Mouse (Mus musculus): Measurements from ENCODE around the gene Cln3.

DNA sequence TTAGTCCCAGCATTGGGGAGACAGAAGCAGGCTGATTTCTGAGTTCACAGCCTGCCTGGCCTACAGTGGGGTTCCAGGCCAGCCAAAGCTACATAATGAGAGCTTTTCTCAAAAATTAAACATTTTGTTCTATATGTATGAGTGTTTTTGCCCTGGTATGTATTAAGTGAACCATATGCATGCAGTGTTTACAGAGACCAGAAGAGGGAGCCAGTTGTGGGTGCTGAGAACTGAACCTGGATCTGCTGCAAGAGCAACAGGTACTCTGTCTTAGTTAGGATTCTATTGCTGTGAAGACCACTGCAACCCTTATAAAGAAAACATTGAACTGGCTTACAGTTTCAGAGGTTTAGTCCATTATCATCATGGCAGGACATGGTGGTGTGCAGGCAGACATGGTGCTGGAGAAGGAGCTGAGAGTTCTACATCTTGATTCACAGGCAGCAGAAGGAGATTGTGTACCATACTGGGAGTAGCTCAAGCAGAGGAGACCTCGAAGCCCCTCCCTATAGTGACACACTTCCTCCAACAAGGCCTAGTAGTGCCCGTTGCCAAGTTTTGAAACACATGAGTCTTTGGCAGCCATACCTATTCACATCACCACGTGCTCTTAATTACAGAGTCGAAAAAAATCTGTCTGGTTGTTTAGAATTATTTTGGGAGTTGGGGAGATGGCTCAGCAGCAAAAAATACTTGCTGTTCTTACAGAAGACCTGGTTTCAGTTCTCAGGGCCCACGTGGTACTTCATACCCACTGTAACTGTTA, 47.6 kb downstream of the Cln3 start:
- no peak for TF ChIP-seq GATA1 (IDR thresholded peaks at IDR 0.05; ENCODE audit: borderline replicate concordance, low read length)
- no peak for TF ChIP-seq FLI1 (IDR thresholded peaks at IDR 0.05; ENCODE audit: low read length)

Data from megakaryocyte, embryonic 14.5 days (primary cell).